8 mouse cellular contexts compared by ENCODE assay signal in genomic region chr1:93477758-93478585, GRCm38 (mm10). TPM values are rescaled to one million over a fixed set of nuclear protein-coding genes. Genes with fewer than 3 reads are reported as not detected.
A peak's percentile ranks its signal among the peaks of the same experiment; 100 is the strongest.
DNase-seq lines count a peak whose midpoint lies in the region; ATAC-seq lines count a peak whose summit lies in the region.

No protein-coding gene starts in this region.

- DNase-seq in B cell, adult 2 months: peak; percentile 97 to 98
- DNase-seq in brain, adult 2 months (ENCODE audit: low read depth, low spot score): peak; percentile 99
- peak; percentile 99 for DNase-seq in heart, embryonic 10.5 days (ENCODE audit: low spot score)
- peak; percentile 98 for DNase-seq in liver
- DNase-seq in splenic B cell, adult 2 months (ENCODE audit: low read depth, low spot score): peak; percentile 98

- H3K4me3 ChIP-seq in heart, embryonic 10.5 days: peak overlapping the region; percentile 94
- H3K4me3 ChIP-seq in kidney, embryonic 15.5 days (replicated peaks): peak overlapping the region; percentile 78

- H3K27ac ChIP-seq in heart, embryonic 10.5 days: peak overlapping the region; percentile 97
- H3K27ac ChIP-seq in kidney, embryonic 15.5 days: peak overlapping the region; percentile 94

- WGBS in heart, embryonic 10.5 days: under 1% methylated on average over 41 of the region's 41 CpGs
- WGBS in kidney, embryonic 15.5 days: under 1% methylated on average over 41 of the region's 41 CpGs

- ATAC-seq in erythroblast, adult 5-6 weeks (replicated peaks; ENCODE audit: low FRiP score, poor library complexity, severe bottlenecking): peak; percentile 87
- peak; percentile 98 for ATAC-seq in kidney, embryonic 15.5 days (replicated peaks; ENCODE audit: low FRiP score)
- peak; percentile 77 for ATAC-seq in monocyte, adult 5-6 weeks (replicated peaks; ENCODE audit: insufficient number of reproducible peaks, low FRiP score, low TSS enrichment, poor library complexity, severe bottlenecking)

- peak overlapping the region; percentile 61 for H3K4me2 ChIP-seq in kidney, embryonic 15.5 days

- no peaks in the 10 kb centered on the region for H3K9me3 ChIP-seq in heart, embryonic 10.5 days
- H3K9me3 ChIP-seq in kidney, embryonic 15.5 days (replicated peaks): no peaks in the 10 kb centered on the region

- H3K36me3 ChIP-seq in heart, embryonic 10.5 days: peaks cover 6% of the 10 kb centered on the region; the same call in 1 of the 2 replicates
- H3K36me3 ChIP-seq in kidney, embryonic 15.5 days: no peaks in the 10 kb centered on the region; the same call in 1 of the 2 replicates
- H3K36me3 ChIP-seq in splenic B cell, adult 2 months (ENCODE audit: control insufficient read depth, insufficient read depth, low read length, poor library complexity, severe bottlenecking): no peaks in the 10 kb centered on the region

- H3K9ac ChIP-seq in kidney, embryonic 15.5 days: peak overlapping the region; percentile 64

- H3K27me3 ChIP-seq in heart, embryonic 10.5 days (ENCODE audit: insufficient read depth, poor library complexity, severe bottlenecking): no peaks in the 10 kb centered on the region
- no peaks in the 10 kb centered on the region for H3K27me3 ChIP-seq in kidney, embryonic 15.5 days
- no peaks in the 10 kb centered on the region for H3K27me3 ChIP-seq in splenic B cell, adult 2 months (ENCODE audit: control insufficient read depth, insufficient read depth, low read length, poor library complexity, severe bottlenecking)

- H3K4me1 ChIP-seq in heart, embryonic 10.5 days: peaks cover 19% of the 10 kb centered on the region
- H3K4me1 ChIP-seq in kidney, embryonic 15.5 days: peaks cover 13% of the 10 kb centered on the region

RNA-seq across cellular contexts. Expression of gene Hdlbp, which starts 0.6 kb away (rescaled TPM):
- 38.5 and 57.5 TPM in 2 replicates for total RNA-seq in erythroblast, adult 5-6 weeks (2015; ENCODE audit: low replicate concordance)
- 37.7 and 44.2 TPM in 2 replicates for total RNA-seq in erythroblast, adult 5-6 weeks (2017; ENCODE audit: low replicate concordance)
- polyA plus RNA-seq in heart, embryonic 10.5 days (2016; fragmentation: Nextera tagmentation; extraction: Ambion mirVana): 141 and 168 TPM in 2 replicates
- polyA plus RNA-seq in kidney, embryonic 15.5 days (2015; fragmentation: Nextera tagmentation; extraction: Ambion mirVana): 154 and 158 TPM in 2 replicates
- 58.2 to 101 TPM (median 83.6 TPM) in 3 replicates for total RNA-seq in monocyte, adult 5-6 weeks (2017)

RNA-seq across cellular contexts. Expression of gene Farp2, which starts 33.9 kb away (rescaled TPM):
- total RNA-seq in erythroblast, adult 5-6 weeks (2015; ENCODE audit: low replicate concordance): not detected in 2 replicates
- total RNA-seq in erythroblast, adult 5-6 weeks (2017; ENCODE audit: low replicate concordance): 0.09 and 0.14 TPM in 2 replicates
- polyA plus RNA-seq in heart, embryonic 10.5 days (2016; fragmentation: Nextera tagmentation; extraction: Ambion mirVana): 4.1 and 4.6 TPM in 2 replicates
- polyA plus RNA-seq in kidney, embryonic 15.5 days (2015; fragmentation: Nextera tagmentation; extraction: Ambion mirVana): 7.9 and 9.2 TPM in 2 replicates
- 0.75 to 4.4 TPM (median 2.0 TPM) in 3 replicates for total RNA-seq in monocyte, adult 5-6 weeks (2017)

Comparison
In these comparisons a context has a peak if more than half of its experiments do, and no peak if none do; other contexts are left out.
1. Peak in every context shown above with its lines: DNase-seq, ATAC-seq, H3K4me3 ChIP-seq and H3K27ac ChIP-seq.